Mouse (Mus musculus) ES-Bruce4 (cell line): ENCODE measurements around the gene Myo10.
A peak's percentile ranks its signal among the peaks of the same experiment; 100 is the strongest.

Experiments
- CTCF ChIP-seq: IDR thresholded peaks from one replicate; pipeline ENCODE4 v1.8.1; 2011; ENCODE audit warnings: low read depth, low read length
- EP300 ChIP-seq: IDR thresholded peaks from 2 replicates; pipeline ENCODE4 v1.6.1; 2011; ENCODE audit warnings: low read depth, low read length; ENCODE audit not compliant: insufficient read depth

GRCm38 (mm10) chr15:25791660-25792353 lies 169.5 kb downstream of the Myo10 start:
- TF ChIP-seq CTCF (peak; percentile 57), EP300 (no peak)
